Mouse (Mus musculus): ENCODE measurements around the gene Snx30. TPM values are rescaled to one million over a fixed set of nuclear protein-coding genes. Genes with fewer than 3 reads are reported as not detected.

Gene Snx30
- polyA plus RNA-seq, 1 experiment from 2014 or later: 12.1 TPM

GRCm38 (mm10) chr4:59824860-59825259, 19.2 kb downstream of the Snx30 start:
- Histone ChIP-seq H3K27me3 (ENCODE audit: control insufficient read depth, insufficient read depth, low read length) (no peaks in the 10 kb centered on the region), H3K9ac (ENCODE audit: low read depth, low read length) (no peak overlapping the region), H3K4me2 (replicated peaks; ENCODE audit: low read depth, low read length) (no peak overlapping the region), H3K4me1 (ENCODE audit: control insufficient read depth, insufficient read depth, low read length) (no peaks in the 10 kb centered on the region), H3K36me3 (ENCODE audit: control insufficient read depth, insufficient read depth, low read length) (no peaks in the 10 kb centered on the region), H3K9me3 (ENCODE audit: control insufficient read depth, low read length) (no peaks in the 10 kb centered on the region), H3K4me3 (ENCODE audit: low read length) (no peak overlapping the region), H3K27ac (ENCODE audit: low read depth, low read length) (no peak overlapping the region)
- ATAC-seq (ENCODE audit: low FRiP score, low TSS enrichment): no peak
- 84% methylated on average over 5 of the region's 5 CpGs for WGBS

GRCm38 (mm10) chr4:59825634-59826033, 20.0 kb downstream of the Snx30 start:
- Histone ChIP-seq H3K27me3 (ENCODE audit: control insufficient read depth, insufficient read depth, low read length) (no peaks in the 10 kb centered on the region), H3K9me3 (ENCODE audit: control insufficient read depth, low read length) (no peaks in the 10 kb centered on the region), H3K4me1 (ENCODE audit: control insufficient read depth, insufficient read depth, low read length) (no peaks in the 10 kb centered on the region), H3K36me3 (ENCODE audit: control insufficient read depth, insufficient read depth, low read length) (no peaks in the 10 kb centered on the region), H3K9ac (ENCODE audit: low read depth, low read length) (no peak overlapping the region), H3K27ac (ENCODE audit: low read depth, low read length) (no peak overlapping the region), H3K4me2 (replicated peaks; ENCODE audit: low read depth, low read length) (no peak overlapping the region), H3K4me3 (ENCODE audit: low read length) (no peak overlapping the region)
- no peak for ATAC-seq (ENCODE audit: low FRiP score, low TSS enrichment)
- WGBS: 74% methylated on average over 6 of the region's 6 CpGs

- Histone ChIP-seq H3K36me3 (ENCODE audit: control insufficient read depth, insufficient read depth, low read length) (no peaks in the 10 kb centered on the region), H3K4me3 (ENCODE audit: low read length) (no peak overlapping the region), H3K4me1 (ENCODE audit: control insufficient read depth, insufficient read depth, low read length) (no peaks in the 10 kb centered on the region), H3K9me3 (ENCODE audit: control insufficient read depth, low read length) (no peaks in the 10 kb centered on the region), H3K27ac (ENCODE audit: low read depth, low read length) (no peak overlapping the region), H3K4me2 (replicated peaks; ENCODE audit: low read depth, low read length) (no peak overlapping the region), H3K27me3 (ENCODE audit: control insufficient read depth, insufficient read depth, low read length) (no peaks in the 10 kb centered on the region), H3K9ac (ENCODE audit: low read depth, low read length) (no peak overlapping the region)
- 91% methylated on average over 5 of the region's 5 CpGs for WGBS
- ATAC-seq (ENCODE audit: low FRiP score, low TSS enrichment): no peak
These were observed 20.7 kb downstream of the Snx30 start for GRCm38 (mm10) chr4:59826381-59826780.

- H3K36me3 ChIP-seq (ENCODE audit: control insufficient read depth, insufficient read depth, low read length): no peaks in the 10 kb centered on the region
- H3K27ac ChIP-seq (ENCODE audit: low read depth, low read length): no peak overlapping the region
- H3K9ac ChIP-seq (ENCODE audit: low read depth, low read length): no peak overlapping the region
- no peak overlapping the region for H3K4me3 ChIP-seq (ENCODE audit: low read length)
- H3K9me3 ChIP-seq (ENCODE audit: control insufficient read depth, low read length): no peaks in the 10 kb centered on the region
- no peak for ATAC-seq (ENCODE audit: low FRiP score, low TSS enrichment)
- H3K4me2 ChIP-seq (replicated peaks; ENCODE audit: low read depth, low read length): no peak overlapping the region
- H3K27me3 ChIP-seq (ENCODE audit: control insufficient read depth, insufficient read depth, low read length): no peaks in the 10 kb centered on the region
- 87% methylated on average over 4 of the region's 4 CpGs for WGBS
- H3K4me1 ChIP-seq (ENCODE audit: control insufficient read depth, insufficient read depth, low read length): no peaks in the 10 kb centered on the region
These were observed 23.4 kb downstream of the Snx30 start for GRCm38 (mm10) chr4:59829072-59829471.

- H3K4me2 ChIP-seq (replicated peaks; ENCODE audit: low read depth, low read length): no peak overlapping the region
- H3K27ac ChIP-seq (ENCODE audit: low read depth, low read length): no peak overlapping the region
- H3K36me3 ChIP-seq (ENCODE audit: control insufficient read depth, insufficient read depth, low read length): no peaks in the 10 kb centered on the region
- no peaks in the 10 kb centered on the region for H3K9me3 ChIP-seq (ENCODE audit: control insufficient read depth, low read length)
- no peaks in the 10 kb centered on the region for H3K27me3 ChIP-seq (ENCODE audit: control insufficient read depth, insufficient read depth, low read length)
- no peak overlapping the region for H3K4me3 ChIP-seq (ENCODE audit: low read length)
- no peak overlapping the region for H3K9ac ChIP-seq (ENCODE audit: low read depth, low read length)
- 87% methylated on average over 5 of the region's 5 CpGs for WGBS
- H3K4me1 ChIP-seq (ENCODE audit: control insufficient read depth, insufficient read depth, low read length): no peaks in the 10 kb centered on the region
- no peak for ATAC-seq (ENCODE audit: low FRiP score, low TSS enrichment)
These were observed 25.4 kb downstream of the Snx30 start for GRCm38 (mm10) chr4:59831038-59831437.

GRCm38 (mm10) chr4:59832810-59833209, 27.2 kb downstream of the Snx30 start:
- no peak overlapping the region for H3K9ac ChIP-seq (ENCODE audit: low read depth, low read length)
- H3K4me2 ChIP-seq (replicated peaks; ENCODE audit: low read depth, low read length): no peak overlapping the region
- H3K27me3 ChIP-seq (ENCODE audit: control insufficient read depth, insufficient read depth, low read length): no peaks in the 10 kb centered on the region
- H3K36me3 ChIP-seq (ENCODE audit: control insufficient read depth, insufficient read depth, low read length): no peaks in the 10 kb centered on the region
- no peak overlapping the region for H3K4me3 ChIP-seq (ENCODE audit: low read length)
- 58% methylated on average over 6 of the region's 6 CpGs for WGBS
- H3K4me1 ChIP-seq (ENCODE audit: control insufficient read depth, insufficient read depth, low read length): no peaks in the 10 kb centered on the region
- no peaks in the 10 kb centered on the region for H3K9me3 ChIP-seq (ENCODE audit: control insufficient read depth, low read length)
- no peak for ATAC-seq (ENCODE audit: low FRiP score, low TSS enrichment)
- H3K27ac ChIP-seq (ENCODE audit: low read depth, low read length): no peak overlapping the region

- Histone ChIP-seq H3K27ac (ENCODE audit: low read depth, low read length) (no peak overlapping the region), H3K9me3 (ENCODE audit: control insufficient read depth, low read length) (no peaks in the 10 kb centered on the region)
- no peak for ATAC-seq (ENCODE audit: low FRiP score, low TSS enrichment)
These were observed 32.0 kb downstream of the Snx30 start for GRCm38 (mm10) chr4:59837659-59838058.

GRCm38 (mm10) chr4:59844460-59845244, 39.0 kb downstream of the Snx30 start:
- WGBS: 60% methylated on average over 15 of the region's 15 CpGs
- no peak overlapping the region for H3K4me3 ChIP-seq (ENCODE audit: low read length)
- H3K27me3 ChIP-seq (ENCODE audit: control insufficient read depth, insufficient read depth, low read length): no peaks in the 10 kb centered on the region
- no peak overlapping the region for H3K9ac ChIP-seq (ENCODE audit: low read depth, low read length)
- 0 out of 2 replicates have a peak, but pooled peaks cover 3% of the 10 kb centered on the region for H3K9me3 ChIP-seq (ENCODE audit: control insufficient read depth, low read length)
- ATAC-seq (ENCODE audit: low FRiP score, low TSS enrichment): no peak
- no peaks in the 10 kb centered on the region for H3K36me3 ChIP-seq (ENCODE audit: control insufficient read depth, insufficient read depth, low read length)
- H3K27ac ChIP-seq (ENCODE audit: low read depth, low read length): no peak overlapping the region
- H3K4me2 ChIP-seq (replicated peaks; ENCODE audit: low read depth, low read length): no peak overlapping the region
- peaks cover 8% of the 10 kb centered on the region; the same call in 1 of the 2 replicates for H3K4me1 ChIP-seq (ENCODE audit: control insufficient read depth, insufficient read depth, low read length)

More at GRCm38 (mm10) chr4:59837659-59838058, 32.0 kb downstream of the Snx30 start:
- H3K4me3 ChIP-seq (ENCODE audit: low read length): no peak overlapping the region
- H3K27me3 ChIP-seq (ENCODE audit: control insufficient read depth, insufficient read depth, low read length): no peaks in the 10 kb centered on the region
- H3K4me2 ChIP-seq (replicated peaks; ENCODE audit: low read depth, low read length): no peak overlapping the region
- H3K9ac ChIP-seq (ENCODE audit: low read depth, low read length): no peak overlapping the region
- H3K36me3 ChIP-seq (ENCODE audit: control insufficient read depth, insufficient read depth, low read length): no peaks in the 10 kb centered on the region
- 66% methylated on average over 7 of the region's 7 CpGs for WGBS
- peaks cover 2% of the 10 kb centered on the region; the same call in 1 of the 2 replicates for H3K4me1 ChIP-seq (ENCODE audit: control insufficient read depth, insufficient read depth, low read length)

GRCm38 (mm10) chr4:59845245-59845637, 39.6 kb downstream of the Snx30 start:
- no peak overlapping the region for H3K4me3 ChIP-seq (ENCODE audit: low read length)
- H3K9ac ChIP-seq (ENCODE audit: low read depth, low read length): no peak overlapping the region
- no peak for ATAC-seq (ENCODE audit: low FRiP score, low TSS enrichment)
- no peaks in the 10 kb centered on the region for H3K27me3 ChIP-seq (ENCODE audit: control insufficient read depth, insufficient read depth, low read length)
- 0 out of 2 replicates have a peak, but pooled peaks cover 3% of the 10 kb centered on the region for H3K9me3 ChIP-seq (ENCODE audit: control insufficient read depth, low read length)
- H3K4me1 ChIP-seq (ENCODE audit: control insufficient read depth, insufficient read depth, low read length): peaks cover 8% of the 10 kb centered on the region; the same call in 1 of the 2 replicates
- no peak overlapping the region for H3K4me2 ChIP-seq (replicated peaks; ENCODE audit: low read depth, low read length)
- WGBS: 62% methylated on average over 3 of the region's 3 CpGs
- no peaks in the 10 kb centered on the region for H3K36me3 ChIP-seq (ENCODE audit: control insufficient read depth, insufficient read depth, low read length)
- no peak overlapping the region for H3K27ac ChIP-seq (ENCODE audit: low read depth, low read length)

Measured in kidney, embryonic 14.5 days (tissue).